Mouse (Mus musculus): ENCODE measurements around the gene Fsip1.

GRCm38 (mm10) chr2:118091226-118091625 lies 165.5 kb downstream of the Fsip1 start:
- TF ChIP-seq CTCF (IDR thresholded peaks at IDR 0.05; ENCODE audit: control insufficient read depth, insufficient read depth, low read length) (no peak), POLR2A (IDR thresholded peaks at IDR 0.05; ENCODE audit: borderline replicate concordance, control insufficient read depth, low read depth, low read length) (no peak)
